Mouse (Mus musculus): ENCODE data around the gene Frmd4b. TPM values are rescaled to one million over a fixed set of nuclear protein-coding genes. Genes with fewer than 3 reads are reported as not detected.

Gene Frmd4b
- total RNA-seq, 1 experiment = 2.1 TPM

- TF ChIP-seq ZC3H11A (IDR thresholded peaks at IDR 0.05; ENCODE audit: borderline replicate concordance, low read depth, low read length) (no peak), ZNF384 (IDR thresholded peaks at IDR 0.05; ENCODE audit: low read depth, low read length) (peak; percentile 87)
- Histone ChIP-seq H3K9ac (ENCODE audit: insufficient read depth, low read depth, low read length, poor library complexity, severe bottlenecking) (no peak overlapping the region), H3K27ac (ENCODE audit: insufficient read depth, low read depth, low read length, poor library complexity, severe bottlenecking) (no peak overlapping the region), H3K4me3 (ENCODE audit: insufficient read depth in 1 of 2, low read depth in 1 of 2, low read length in 2 of 2, poor library complexity in 1 of 2, severe bottlenecking in 1 of 2) (no peak overlapping the region), H3K9me3 (ENCODE audit: control insufficient read depth, insufficient read depth, low read depth, low read length) (no peaks in the 10 kb centered on the region), H3K4me1 (ENCODE audit: control insufficient read depth in 2 of 2, insufficient read depth in 2 of 2, low read length in 2 of 2, poor library complexity in 1 of 2) (peaks cover 15 to 17% of the 10 kb centered on the region in 2 experiments), H3K36me3 (ENCODE audit: control insufficient read depth, insufficient read depth, low read length, poor library complexity, severe bottlenecking) (no peaks in the 10 kb centered on the region)
- in situ Hi-C loops (cut with MboI; ENCODE audit: low sequenced_read_pairs in 2 of 2, unreplicated experiment in 2 of 2) = loop anchor here in 1 of 2 experiments (25.0 kb wide), 1 partner anchor 216 kb away; no protein-coding TSS in a partner anchor
- DNase-seq (ENCODE audit: low read depth, low spot score) = no peak
These were observed 95.9 kb downstream of the Frmd4b start for GRCm38 (mm10) chr6:97521279-97522038.

GRCm38 (mm10) chr6:97520566-97520965 is 96.8 kb downstream of the Frmd4b start:
- no peak for TF ChIP-seq ZNF384 (IDR thresholded peaks at IDR 0.05; ENCODE audit: low read depth, low read length)
- TF ChIP-seq ZC3H11A (IDR thresholded peaks at IDR 0.05; ENCODE audit: borderline replicate concordance, low read depth, low read length) = no peak
- TF ChIP-seq HCFC1 (IDR thresholded peaks at IDR 0.05; ENCODE audit: borderline replicate concordance, insufficient read depth, low read length) = no peak
- no peak for TF ChIP-seq MAFK (IDR thresholded peaks at IDR 0.05; ENCODE audit: insufficient read depth, low read depth, low read length)
- no peak for TF ChIP-seq CHD2 (IDR thresholded peaks at IDR 0.05; ENCODE audit: low read depth, low read length)
- in situ Hi-C loops (cut with MboI; ENCODE audit: low sequenced_read_pairs in 2 of 2, unreplicated experiment in 2 of 2) = loop anchor here in 1 of 2 experiments (25.0 kb wide), 1 partner anchor 217 kb away; no protein-coding TSS in a partner anchor
- Histone ChIP-seq H3K9ac (ENCODE audit: insufficient read depth, low read depth, low read length, poor library complexity, severe bottlenecking) (no peak overlapping the region), H3K4me3 (ENCODE audit: insufficient read depth in 1 of 2, low read depth in 1 of 2, low read length in 2 of 2, poor library complexity in 1 of 2, severe bottlenecking in 1 of 2) (no peak overlapping the region), H3K4me1 (ENCODE audit: control insufficient read depth in 2 of 2, insufficient read depth in 2 of 2, low read length in 2 of 2, poor library complexity in 1 of 2) (peaks cover 15 to 17% of the 10 kb centered on the region in 2 experiments), H3K9me3 (ENCODE audit: control insufficient read depth, insufficient read depth, low read depth, low read length) (no peaks in the 10 kb centered on the region), H3K36me3 (ENCODE audit: control insufficient read depth, insufficient read depth, low read length, poor library complexity, severe bottlenecking) (no peaks in the 10 kb centered on the region), H3K27ac (ENCODE audit: insufficient read depth, low read depth, low read length, poor library complexity, severe bottlenecking) (no peak overlapping the region)
- peak; percentile 56 for DNase-seq (ENCODE audit: low read depth, low spot score)

- Histone ChIP-seq H3K27ac (ENCODE audit: insufficient read depth, low read depth, low read length, poor library complexity, severe bottlenecking) (no peak overlapping the region), H3K9me3 (ENCODE audit: control insufficient read depth, insufficient read depth, low read depth, low read length) (no peaks in the 10 kb centered on the region), H3K4me1 (ENCODE audit: control insufficient read depth in 2 of 2, insufficient read depth in 2 of 2, low read length in 2 of 2, poor library complexity in 1 of 2) (peaks cover 15 to 17% of the 10 kb centered on the region in 2 experiments), H3K9ac (ENCODE audit: insufficient read depth, low read depth, low read length, poor library complexity, severe bottlenecking) (no peak overlapping the region), H3K4me3 (ENCODE audit: insufficient read depth in 1 of 2, low read depth in 1 of 2, low read length in 2 of 2, poor library complexity in 1 of 2, severe bottlenecking in 1 of 2) (no peak overlapping the region), H3K36me3 (ENCODE audit: control insufficient read depth, insufficient read depth, low read length, poor library complexity, severe bottlenecking) (no peaks in the 10 kb centered on the region)
- in situ Hi-C loops (cut with MboI; ENCODE audit: low sequenced_read_pairs in 2 of 2, unreplicated experiment in 2 of 2) = loop anchor here in 1 of 2 experiments (25.0 kb wide), 1 partner anchor 218 kb away; no protein-coding TSS in a partner anchor
- TF ChIP-seq ZC3H11A (IDR thresholded peaks at IDR 0.05; ENCODE audit: borderline replicate concordance, low read depth, low read length) (no peak), HCFC1 (IDR thresholded peaks at IDR 0.05; ENCODE audit: borderline replicate concordance, insufficient read depth, low read length) (no peak), CHD2 (IDR thresholded peaks at IDR 0.05; ENCODE audit: low read depth, low read length) (no peak), ZNF384 (IDR thresholded peaks at IDR 0.05; ENCODE audit: low read depth, low read length) (no peak), MAFK (IDR thresholded peaks at IDR 0.05; ENCODE audit: insufficient read depth, low read depth, low read length) (no peak)
- DNase-seq (ENCODE audit: low read depth, low spot score) = no peak
These were observed 97.8 kb downstream of the Frmd4b start for GRCm38 (mm10) chr6:97519553-97519952.

DNA sequence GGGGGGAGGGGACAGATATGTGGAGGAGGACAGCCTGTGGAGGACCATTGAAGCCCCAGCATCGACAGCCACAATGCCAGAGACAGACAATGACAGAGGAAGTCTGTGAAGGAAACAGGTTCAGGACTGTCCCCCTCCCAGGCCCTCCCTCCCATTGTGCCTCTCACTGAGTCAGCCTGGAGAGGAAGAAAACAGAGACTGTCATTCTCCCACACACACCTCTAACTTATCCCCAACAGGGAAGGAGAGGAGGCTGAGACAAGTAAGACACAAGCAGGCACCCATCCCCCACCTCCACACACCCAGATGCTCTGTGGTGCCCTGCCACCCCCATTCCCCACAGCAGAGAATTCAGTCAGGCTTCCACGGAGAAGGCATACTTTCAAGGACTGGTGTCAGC is 98.9 kb downstream of the Frmd4b start:
- H3K9ac ChIP-seq (ENCODE audit: insufficient read depth, low read depth, low read length, poor library complexity, severe bottlenecking) = no peak overlapping the region
- DNase-seq (ENCODE audit: low read depth, low spot score) = no peak
- no peaks in the 10 kb centered on the region for H3K36me3 ChIP-seq (ENCODE audit: control insufficient read depth, insufficient read depth, low read length, poor library complexity, severe bottlenecking)
- in situ Hi-C loops (cut with MboI; ENCODE audit: low sequenced_read_pairs in 2 of 2, unreplicated experiment in 2 of 2) = loop anchor here in 1 of 2 experiments (25.0 kb wide), 1 partner anchor 219 kb away; no protein-coding TSS in a partner anchor
- H3K4me1 ChIP-seq (ENCODE audit: control insufficient read depth in 2 of 2, insufficient read depth in 2 of 2, low read length in 2 of 2, poor library complexity in 1 of 2) = peaks cover 15 to 17% of the 10 kb centered on the region in 2 experiments
- TF ChIP-seq CHD2 (IDR thresholded peaks at IDR 0.05; ENCODE audit: low read depth, low read length) (no peak), ZC3H11A (IDR thresholded peaks at IDR 0.05; ENCODE audit: borderline replicate concordance, low read depth, low read length) (no peak), HCFC1 (IDR thresholded peaks at IDR 0.05; ENCODE audit: borderline replicate concordance, insufficient read depth, low read length) (no peak), MAFK (IDR thresholded peaks at IDR 0.05; ENCODE audit: insufficient read depth, low read depth, low read length) (no peak), ZNF384 (IDR thresholded peaks at IDR 0.05; ENCODE audit: low read depth, low read length) (no peak)
- no peaks in the 10 kb centered on the region for H3K9me3 ChIP-seq (ENCODE audit: control insufficient read depth, insufficient read depth, low read depth, low read length)
- no peak overlapping the region for H3K27ac ChIP-seq (ENCODE audit: insufficient read depth, low read depth, low read length, poor library complexity, severe bottlenecking)
- H3K4me3 ChIP-seq (ENCODE audit: insufficient read depth in 1 of 2, low read depth in 1 of 2, low read length in 2 of 2, poor library complexity in 1 of 2, severe bottlenecking in 1 of 2) = no peak overlapping the region
